ENCODE assay signal across 8 mouse cellular contexts in genomic region chr16:92565708-92566107, GRCm38 (mm10).
DNase-seq lines count a peak whose midpoint lies in the region; ATAC-seq lines count a peak whose summit lies in the region.

No protein-coding gene starts in this region.

- ATAC-seq in megakaryocyte progenitor cell, adult 5-6 weeks (replicated peaks; ENCODE audit: poor library complexity): peak; percentile 97

- peak; percentile 70 for DNase-seq in T-cell, adult 2 months (ENCODE audit: low spot score)
- DNase-seq in cerebellum, adult 8-10 months: peak; percentile 81
- peak; percentile 86 for DNase-seq in forelimb bud, embryonic 11.5 days (ENCODE audit: low read depth, low spot score)
- DNase-seq in hindlimb bud, embryonic 11.5 days (ENCODE audit: extremely low spot score, low read depth, low spot score): peak; percentile 62
- peak; percentile 86 to 93 for DNase-seq in left cerebral cortex, adult 18-20 months (ENCODE audit: low spot score in 2 of 2)
- DNase-seq in right cerebral cortex, postnatal 14 days: peak; percentile 86
- DNase-seq in urinary bladder, postnatal 14 days (ENCODE audit: low spot score): peak; percentile 89

Comparison
In these comparisons a context has a peak if more than half of its experiments do, and no peak if none do; other contexts are left out.
1. Peak in every context shown above with its lines: DNase-seq and ATAC-seq.